Mouse (Mus musculus) limb, embryonic 10.5 days (tissue): ENCODE measurements around the gene St6gal1. TPM values are rescaled to one million over a fixed set of nuclear protein-coding genes. Genes with fewer than 3 reads are reported as not detected.

Experiments
- DNase-seq: peaks from one replicate; pipeline ENCODE4 v3.0.0-alpha.2; 2017; ENCODE audit warnings: low spot score
- H3K27ac ChIP-seq: fragments of 300-500 bp; sonication (generic); 2 replicates; pipeline ENCODE4 v1.5.1; 2016; ENCODE audit warnings: mild to moderate bottlenecking
- H3K27me3 ChIP-seq: fragments of 300-500 bp; sonication (generic); 2 replicates; pipeline ENCODE4 v1.6.1; 2016; ENCODE audit warnings: low read depth, mild to moderate bottlenecking; ENCODE audit not compliant: poor library complexity, severe bottlenecking
- H3K36me3 ChIP-seq: fragments of 300-500 bp; sonication (generic); 2 replicates; pipeline ENCODE4 v1.6.1; 2016; ENCODE audit warnings: mild to moderate bottlenecking, moderate library complexity
- H3K4me1 ChIP-seq: fragments of 300-500 bp; sonication (generic); 2 replicates; pipeline ENCODE4 v1.6.1; 2016
- H3K4me3 ChIP-seq: fragments of 300-500 bp; sonication (generic); 2 replicates; pipeline ENCODE4 v1.5.1; 2016; ENCODE audit warnings: mild to moderate bottlenecking, moderate library complexity
- H3K9me3 ChIP-seq: fragments of 300-500 bp; sonication (generic); replicated peaks from 2 replicates; pipeline ENCODE4 v1.6.1; 2016; ENCODE audit warnings: mild to moderate bottlenecking
- WGBS: fragments of 180-500 bp; shearing (Covaris S2); methylation state at CpG from one replicate; pipeline ENCODE4 v1.1.7; 2016; 5-methylcytosine and 5-hydroxymethylcytosine counted together
- polyA plus RNA-seq: library from polyadenylated mRNA; unstranded; fragments of >200 nt; fragmentation: Nextera tagmentation; extraction: Ambion mirVana; gene quantifications from 2 replicates; pipeline ENCODE4 v1.2.1, GENCODE M21; 2016

St6gal1 gene
- polyA plus RNA-seq, 1 experiment from 2014 or later: 26.7 TPM

GRCm38 (mm10) chr16:23240950-23241259 lies 16.4 kb downstream of the St6gal1 start:
- no peak overlapping the region for H3K4me3 ChIP-seq
- H3K27ac ChIP-seq: peak overlapping the region; percentile 25; the same call in 1 of the 2 replicates
- no peak for DNase-seq
- peaks cover 29% of the 10 kb centered on the region for H3K36me3 ChIP-seq
- H3K4me1 ChIP-seq: peaks cover 31% of the 10 kb centered on the region
- H3K27me3 ChIP-seq: no peaks in the 10 kb centered on the region
- H3K9me3 ChIP-seq: no peaks in the 10 kb centered on the region
- 36% methylated on average over 5 of the region's 5 CpGs for WGBS

- Histone ChIP-seq H3K4me1 (peaks cover 17% of the 10 kb centered on the region), H3K27ac (no peak overlapping the region), H3K27me3 (no peaks in the 10 kb centered on the region), H3K36me3 (peaks cover 41% of the 10 kb centered on the region), H3K9me3 (no peaks in the 10 kb centered on the region), H3K4me3 (no peak overlapping the region)
- 88% methylated on average over 5 of the region's 5 CpGs for WGBS
- no peak for DNase-seq
Observed at GRCm38 (mm10) chr16:23243726-23244425, 19.3 kb downstream of the St6gal1 start.

GRCm38 (mm10) chr16:23244486-23244885 lies 19.9 kb downstream of the St6gal1 start:
- no peaks in the 10 kb centered on the region for H3K9me3 ChIP-seq
- no peak overlapping the region for H3K27ac ChIP-seq
- no peak for DNase-seq
- H3K27me3 ChIP-seq: no peaks in the 10 kb centered on the region
- peaks cover 16% of the 10 kb centered on the region for H3K4me1 ChIP-seq
- WGBS: 89% methylated on average over 7 of the region's 7 CpGs
- no peak overlapping the region for H3K4me3 ChIP-seq
- peaks cover 41% of the 10 kb centered on the region for H3K36me3 ChIP-seq

GRCm38 (mm10) chr16:23249285-23249684 lies 24.7 kb downstream of the St6gal1 start:
- Histone ChIP-seq H3K27me3 (no peaks in the 10 kb centered on the region), H3K27ac (no peak overlapping the region), H3K9me3 (no peaks in the 10 kb centered on the region), H3K4me3 (no peak overlapping the region), H3K4me1 (peaks cover 49% of the 10 kb centered on the region), H3K36me3 (peaks cover 24% of the 10 kb centered on the region; the same call in 1 of the 2 replicates)
- no peak for DNase-seq
- 71% methylated on average over 4 of the region's 4 CpGs for WGBS

GRCm38 (mm10) chr16:23249762-23250161 lies 25.2 kb downstream of the St6gal1 start:
- Histone ChIP-seq H3K36me3 (peaks cover 20% of the 10 kb centered on the region; the same call in 1 of the 2 replicates), H3K4me3 (no peak overlapping the region), H3K27ac (no peak overlapping the region), H3K9me3 (no peaks in the 10 kb centered on the region), H3K27me3 (no peaks in the 10 kb centered on the region), H3K4me1 (peaks cover 53% of the 10 kb centered on the region)
- no peak for DNase-seq
- 81% methylated on average over 6 of the region's 6 CpGs for WGBS

DNA sequence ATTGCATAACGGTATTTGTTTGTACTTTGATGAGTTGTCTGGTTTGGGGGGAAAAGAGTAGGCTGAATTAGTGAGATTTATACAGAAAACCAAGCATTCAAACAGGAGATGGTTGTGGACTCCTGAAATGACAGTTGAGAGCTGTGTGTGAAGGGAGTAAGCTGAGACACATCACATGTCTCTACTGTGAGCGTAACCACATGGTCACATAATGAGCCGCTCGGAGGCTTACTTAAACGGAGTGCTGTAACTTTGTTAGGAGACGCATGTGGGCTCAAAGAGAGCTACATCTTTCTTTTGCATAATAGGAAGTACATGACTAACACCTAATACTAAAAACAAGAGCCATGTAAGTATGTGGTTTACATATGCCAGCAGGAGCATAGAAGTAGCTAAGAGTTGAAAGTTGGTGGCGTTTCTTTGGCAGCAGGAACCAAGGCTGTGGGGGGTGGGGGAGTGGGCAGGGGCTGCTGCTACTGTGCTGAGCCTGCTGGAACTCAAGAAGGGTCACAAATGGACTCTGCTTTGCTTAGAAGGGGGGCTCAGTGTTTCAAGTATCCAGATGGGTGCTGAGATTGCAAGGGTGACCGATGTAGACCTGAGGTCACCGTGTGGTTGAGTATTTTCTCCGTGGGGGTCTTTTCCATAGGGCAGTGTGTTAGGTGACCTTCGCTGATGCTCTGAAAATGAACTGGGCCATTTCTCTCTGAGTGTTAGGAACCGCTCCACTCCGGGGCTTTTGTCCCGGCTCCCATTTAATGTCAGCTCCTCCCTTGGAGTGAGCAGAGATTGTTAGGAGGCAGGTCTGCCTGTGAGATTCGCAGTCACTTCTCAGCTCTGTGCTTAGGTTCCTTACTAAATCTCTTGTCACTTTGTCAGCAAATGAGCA lies 26.3 kb downstream of the St6gal1 start:
- DNase-seq: no peak
- Histone ChIP-seq H3K4me1 (peaks cover 58% of the 10 kb centered on the region), H3K27ac (peak overlapping the region; percentile 50), H3K4me3 (no peak overlapping the region), H3K36me3 (peaks cover 11% of the 10 kb centered on the region; the same call in 1 of the 2 replicates), H3K27me3 (no peaks in the 10 kb centered on the region), H3K9me3 (no peaks in the 10 kb centered on the region)
- 50% methylated on average over 15 of the region's 15 CpGs for WGBS

DNA sequence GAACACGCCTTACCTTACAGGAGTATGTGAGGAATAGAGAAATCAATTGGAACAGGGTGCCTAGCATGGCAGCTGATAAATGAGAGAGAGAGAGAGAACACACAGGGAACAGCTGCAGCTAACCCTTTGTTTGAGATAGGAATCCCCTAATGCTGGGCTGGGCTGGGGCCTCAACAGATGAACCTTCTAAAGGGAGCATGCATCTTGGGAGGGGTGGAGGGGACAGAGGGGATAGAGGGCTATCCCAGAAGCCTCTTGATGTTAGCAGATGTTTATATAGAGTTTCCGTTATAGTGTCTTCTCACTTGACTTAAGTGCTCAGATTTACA lies 26.9 kb downstream of the St6gal1 start:
- no peaks in the 10 kb centered on the region for H3K9me3 ChIP-seq
- no peak for DNase-seq
- peak overlapping the region; percentile 50 for H3K27ac ChIP-seq
- H3K36me3 ChIP-seq: 0 out of 2 replicates have a peak, but pooled peaks cover 11% of the 10 kb centered on the region
- no peak overlapping the region for H3K4me3 ChIP-seq
- peaks cover 59% of the 10 kb centered on the region for H3K4me1 ChIP-seq
- WGBS: 56% methylated on average over 2 of the region's 2 CpGs
- no peaks in the 10 kb centered on the region for H3K27me3 ChIP-seq

DNA sequence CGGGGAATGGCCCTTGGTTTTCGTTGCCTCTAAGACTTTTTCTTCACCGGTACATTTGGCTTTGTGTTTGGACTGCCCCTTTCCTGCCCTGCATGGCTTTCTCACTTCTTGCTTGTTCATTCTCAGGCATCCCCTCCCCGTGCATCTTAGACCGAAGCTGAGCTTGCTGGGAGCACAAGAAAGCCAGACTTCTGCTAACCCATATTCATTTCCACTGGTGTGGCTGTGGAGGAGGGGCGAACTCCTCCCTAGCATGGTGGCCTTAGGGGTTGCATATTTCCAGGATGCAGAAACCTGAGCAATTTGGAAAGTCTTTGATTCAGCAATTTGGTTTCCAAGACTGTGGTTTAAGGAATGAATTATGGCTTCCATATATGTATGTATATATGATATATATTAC lies 29.1 kb downstream of the St6gal1 start:
- 63% methylated on average over 6 of the region's 6 CpGs for WGBS
- Histone ChIP-seq H3K4me3 (no peak overlapping the region), H3K4me1 (peaks cover 81% of the 10 kb centered on the region), H3K27me3 (no peaks in the 10 kb centered on the region), H3K36me3 (peaks cover 4% of the 10 kb centered on the region; the same call in 1 of the 2 replicates), H3K27ac (peak overlapping the region; percentile 72), H3K9me3 (no peaks in the 10 kb centered on the region)
- DNase-seq: no peak

DNA sequence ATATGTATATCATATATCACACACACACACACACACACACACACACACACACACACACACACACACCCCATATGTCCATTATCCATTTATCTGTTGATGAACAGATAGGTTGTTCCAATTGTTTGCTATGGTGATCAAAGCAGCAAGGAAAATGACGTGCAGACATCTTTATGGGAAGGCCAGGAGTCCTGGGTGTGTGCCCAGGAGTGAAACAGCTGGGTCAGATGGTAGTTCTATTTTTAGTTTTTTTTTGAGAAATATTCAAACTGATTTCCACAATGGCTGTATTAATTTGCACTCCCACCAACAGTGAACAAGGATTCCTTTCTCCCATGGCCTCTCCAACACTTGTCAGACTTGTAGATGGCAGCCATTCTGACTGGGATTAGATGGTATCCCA lies 29.5 kb downstream of the St6gal1 start:
- H3K27ac ChIP-seq: peak overlapping the region; percentile 63
- H3K9me3 ChIP-seq: no peaks in the 10 kb centered on the region
- peaks cover 86% of the 10 kb centered on the region for H3K4me1 ChIP-seq
- DNase-seq: no peak
- 79% methylated on average over 1 of the region's 1 CpGs for WGBS
- H3K27me3 ChIP-seq: no peaks in the 10 kb centered on the region
- H3K4me3 ChIP-seq: no peak overlapping the region
- H3K36me3 ChIP-seq: peaks cover 4% of the 10 kb centered on the region; the same call in 1 of the 2 replicates

GRCm38 (mm10) chr16:23256638-23257037 lies 32.1 kb downstream of the St6gal1 start:
- H3K36me3 ChIP-seq: peaks cover 11% of the 10 kb centered on the region; the same call in 1 of the 2 replicates
- DNase-seq: no peak
- H3K27me3 ChIP-seq: no peaks in the 10 kb centered on the region
- no peaks in the 10 kb centered on the region for H3K9me3 ChIP-seq
- 58% methylated on average over 7 of the region's 7 CpGs for WGBS
- H3K4me1 ChIP-seq: peaks cover 76% of the 10 kb centered on the region
- peak overlapping the region; percentile 51 for H3K27ac ChIP-seq
- no peak overlapping the region for H3K4me3 ChIP-seq

- Histone ChIP-seq H3K27me3 (no peaks in the 10 kb centered on the region), H3K4me3 (no peak overlapping the region), H3K9me3 (no peaks in the 10 kb centered on the region), H3K4me1 (peaks cover 70% of the 10 kb centered on the region), H3K27ac (peak overlapping the region; percentile 73), H3K36me3 (peaks cover 13% of the 10 kb centered on the region; the same call in 1 of the 2 replicates)
- WGBS: 19% methylated on average over 7 of the region's 7 CpGs
- DNase-seq: no peak
Observed at GRCm38 (mm10) chr16:23258429-23258822, 33.9 kb downstream of the St6gal1 start.

DNA sequence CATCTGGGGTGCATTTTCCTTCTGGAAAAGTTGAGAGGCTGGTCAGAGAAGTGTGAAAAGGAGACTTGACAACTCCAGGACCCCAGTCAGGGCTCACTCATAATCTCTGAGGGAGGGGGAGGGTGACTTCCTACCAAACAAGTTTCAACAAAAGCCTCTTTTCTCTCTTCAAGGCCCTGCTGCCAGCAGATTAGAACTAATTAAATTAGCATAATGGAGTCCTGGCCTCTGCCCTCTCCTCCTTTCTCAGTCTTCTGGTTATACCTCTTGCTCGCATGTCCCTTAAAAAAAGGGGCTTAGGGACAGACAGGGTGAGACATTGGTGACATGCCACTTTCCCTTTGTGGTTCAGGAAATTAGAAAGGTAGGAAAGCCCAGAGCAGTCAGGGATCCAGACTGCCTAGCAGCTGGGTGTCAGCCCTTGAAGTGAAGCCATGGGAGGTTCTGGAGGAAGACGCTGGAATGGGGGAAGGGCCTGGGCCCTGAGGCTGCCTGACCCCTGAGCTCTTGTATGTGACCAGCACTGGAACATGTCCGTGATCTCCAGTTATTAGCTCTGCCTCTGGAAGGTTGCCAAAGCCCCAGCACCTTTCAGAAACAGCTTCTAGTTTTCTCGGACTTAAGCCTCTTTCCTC lies 34.4 kb downstream of the St6gal1 start:
- Histone ChIP-seq H3K27ac (peak overlapping the region; percentile 73), H3K27me3 (no peaks in the 10 kb centered on the region), H3K36me3 (peaks cover 16% of the 10 kb centered on the region), H3K9me3 (no peaks in the 10 kb centered on the region), H3K4me1 (peaks cover 65% of the 10 kb centered on the region), H3K4me3 (no peak overlapping the region)
- no peak for DNase-seq
- 4% methylated on average over 4 of the region's 4 CpGs for WGBS

GRCm38 (mm10) chr16:23259580-23259979 lies 35.0 kb downstream of the St6gal1 start:
- DNase-seq: no peak
- Histone ChIP-seq H3K9me3 (no peaks in the 10 kb centered on the region), H3K27me3 (no peaks in the 10 kb centered on the region), H3K36me3 (peaks cover 22% of the 10 kb centered on the region), H3K4me3 (no peak overlapping the region), H3K4me1 (peaks cover 59% of the 10 kb centered on the region), H3K27ac (peak overlapping the region; percentile 73)
- 37% methylated on average over 3 of the region's 3 CpGs for WGBS
